Mouse (Mus musculus): Measurements from ENCODE around the gene Ksr2. TPM values are rescaled to one million over a fixed set of nuclear protein-coding genes. Genes with fewer than 3 reads are reported as not detected.

Ksr2 gene
- total RNA-seq (2014; rRNA removed), result 14.5 and 16.0 TPM in 2 replicates
- polyA plus RNA-seq (2015; fragmentation: Nextera tagmentation; extraction: Ambion mirVana), result 6.7 and 8.9 TPM in 2 replicates

DNA sequence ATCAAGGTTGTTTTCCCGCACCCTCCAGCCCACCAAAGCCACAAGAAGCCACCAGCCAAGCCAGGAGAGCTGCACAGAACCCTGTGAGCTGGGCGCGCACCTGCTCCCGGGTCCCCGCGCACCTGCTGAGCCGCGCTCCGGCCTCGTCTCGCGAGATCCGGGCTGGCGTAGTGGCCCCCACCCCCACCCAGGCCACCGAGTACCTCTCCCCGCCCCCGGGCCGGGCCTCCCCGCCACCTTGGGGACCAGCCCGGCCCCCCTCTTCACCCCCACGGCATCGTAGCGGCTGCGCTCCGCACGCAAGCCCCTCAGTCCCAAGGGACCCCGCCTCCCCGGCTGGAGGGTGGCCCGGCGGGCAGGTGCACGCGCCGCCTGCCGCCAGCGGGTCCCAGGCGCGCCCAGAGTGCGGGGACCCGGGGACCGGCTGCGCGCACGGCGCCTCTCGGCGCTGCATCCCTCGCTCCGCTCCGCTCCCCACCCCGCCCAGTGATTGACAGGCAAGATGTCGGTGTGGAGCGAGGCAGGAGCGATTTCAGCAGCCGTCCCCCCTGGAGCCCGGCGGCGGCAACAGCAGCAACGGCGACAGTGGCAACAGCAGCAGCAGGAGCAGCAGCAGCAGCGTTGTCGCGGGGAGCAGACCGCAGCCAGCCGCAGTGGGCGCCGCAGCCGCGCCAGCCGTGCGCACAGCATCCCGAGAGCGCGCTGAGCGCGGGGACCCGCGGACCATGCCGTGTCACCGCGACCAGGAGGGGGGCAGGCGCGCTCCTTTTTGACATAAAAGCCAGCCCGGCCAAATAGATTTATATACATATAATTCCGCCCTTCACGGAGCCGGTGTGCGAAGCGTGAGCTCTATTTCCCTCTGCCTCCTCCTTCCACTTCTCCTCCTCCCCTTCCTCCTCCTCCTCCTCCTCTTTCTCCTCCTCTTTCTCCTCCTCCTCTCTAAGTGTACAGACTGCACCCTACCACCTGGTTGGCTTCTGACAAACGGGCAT, at the start of gene Ksr2:
Gene Ksr2, plus strand, starts transcription at position 494 of the 995 bp plus-strand sequence.
- no peaks in the 10 kb centered on the region for H3K27me3 ChIP-seq (ENCODE audit: insufficient read depth, low read length)
- TF ChIP-seq CTCF (IDR thresholded peaks at IDR 0.05), result no peak
- DNase-seq (ENCODE audit: low spot score), result peak; percentile 79
- peak within 1 kb of the TSS; percentile 98 for H3K27ac ChIP-seq (ENCODE audit: low read depth, low read length)
- H3K9ac ChIP-seq (replicated peaks; ENCODE audit: low read length, poor library complexity, severe bottlenecking), result peak within 1 kb of the TSS; percentile 96
- ATAC-seq (ENCODE audit: low FRiP score), result peak; percentile 88
- H3K9me3 ChIP-seq (ENCODE audit: low read length), result no peaks in the 10 kb centered on the region
- H3K4me3 ChIP-seq (ENCODE audit: low read depth, low read length), result peak within 1 kb of the TSS; percentile 61
- H3K36me3 ChIP-seq (ENCODE audit: insufficient read depth, low read length), result no peaks in the 10 kb centered on the region
- under 1% methylated on average over 57 of the region's 89 CpGs for WGBS
- peak within 1 kb of the TSS; percentile 77 for H3K4me2 ChIP-seq (ENCODE audit: low read depth, low read length, poor library complexity, severe bottlenecking)
- 0 out of 2 replicates have a peak, but pooled peaks cover 5% of the 10 kb centered on the region for H3K4me1 ChIP-seq (ENCODE audit: insufficient read depth, low read length)

- Histone ChIP-seq H3K36me3 (ENCODE audit: insufficient read depth, low read length) (peaks cover 44% of the 10 kb centered on the region), H3K27ac (ENCODE audit: low read depth, low read length) (no peak overlapping the region), H3K4me2 (ENCODE audit: low read depth, low read length, poor library complexity, severe bottlenecking) (no peak overlapping the region), H3K4me1 (ENCODE audit: insufficient read depth, low read length) (peaks cover 9% of the 10 kb centered on the region; the same call in 1 of the 2 replicates), H3K4me3 (ENCODE audit: low read depth, low read length) (no peak overlapping the region), H3K9ac (replicated peaks; ENCODE audit: low read length, poor library complexity, severe bottlenecking) (no peak overlapping the region), H3K27me3 (ENCODE audit: insufficient read depth, low read length) (no peaks in the 10 kb centered on the region), H3K9me3 (ENCODE audit: low read length) (no peaks in the 10 kb centered on the region)
- 80% methylated on average over 3 of the region's 3 CpGs for WGBS
- ATAC-seq (ENCODE audit: low FRiP score) (no peak), DNase-seq (ENCODE audit: low spot score) (no peak)
- TF ChIP-seq CTCF (IDR thresholded peaks at IDR 0.05), result no peak
Observed at GRCm38 (mm10) chr5:117364821-117365220, 49.0 kb upstream of the Ksr2 start.

DNA sequence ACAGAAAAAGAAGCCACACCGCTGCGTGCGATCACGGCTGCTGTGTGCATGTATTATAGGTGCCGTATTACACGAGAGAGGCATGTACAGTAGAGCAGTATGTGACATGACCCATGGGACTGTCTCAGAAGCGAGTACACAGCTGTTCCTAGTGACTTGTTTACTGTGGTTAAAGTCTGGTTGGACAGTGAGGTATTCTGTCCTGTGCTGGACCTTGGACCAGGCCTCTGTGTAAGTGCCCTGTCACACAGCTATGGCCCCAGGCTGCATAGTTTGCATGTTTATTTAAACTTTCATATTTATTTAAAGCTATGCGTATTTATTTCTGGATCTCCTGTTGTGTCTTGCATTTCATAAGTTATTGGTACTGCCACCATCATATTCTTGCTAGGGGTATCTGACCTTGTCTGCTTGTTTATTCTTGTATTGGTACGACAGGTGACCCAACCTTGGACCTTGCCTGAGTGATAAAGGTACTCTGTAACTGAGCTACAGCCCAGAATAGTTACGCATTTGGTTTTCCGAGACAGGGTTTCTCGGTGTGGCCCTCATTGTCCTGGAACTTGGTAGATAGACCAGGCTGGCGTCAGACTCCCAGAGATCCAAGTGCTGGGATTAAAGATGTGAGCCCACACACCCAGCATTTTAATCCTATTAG, 47.8 kb upstream of the Ksr2 start:
- no peak overlapping the region for H3K4me2 ChIP-seq (ENCODE audit: low read depth, low read length, poor library complexity, severe bottlenecking)
- no peak overlapping the region for H3K9ac ChIP-seq (replicated peaks; ENCODE audit: low read length, poor library complexity, severe bottlenecking)
- peaks cover under 1% of the 10 kb centered on the region; the same call in 1 of the 2 replicates for H3K4me1 ChIP-seq (ENCODE audit: insufficient read depth, low read length)
- no peaks in the 10 kb centered on the region for H3K27me3 ChIP-seq (ENCODE audit: insufficient read depth, low read length)
- no peak for DNase-seq (ENCODE audit: low spot score)
- H3K27ac ChIP-seq (ENCODE audit: low read depth, low read length), result no peak overlapping the region
- WGBS, result 86% methylated on average over 13 of the region's 13 CpGs
- no peak for ATAC-seq (ENCODE audit: low FRiP score)
- H3K9me3 ChIP-seq (ENCODE audit: low read length), result no peaks in the 10 kb centered on the region
- no peak for TF ChIP-seq CTCF (IDR thresholded peaks at IDR 0.05)
- peaks cover 56% of the 10 kb centered on the region for H3K36me3 ChIP-seq (ENCODE audit: insufficient read depth, low read length)
- H3K4me3 ChIP-seq (ENCODE audit: low read depth, low read length), result no peak overlapping the region

GRCm38 (mm10) chr5:117367206-117367605, 46.6 kb upstream of the Ksr2 start:
- Histone ChIP-seq H3K4me3 (ENCODE audit: low read depth, low read length) (no peak overlapping the region), H3K9me3 (ENCODE audit: low read length) (no peaks in the 10 kb centered on the region), H3K27me3 (ENCODE audit: insufficient read depth, low read length) (no peaks in the 10 kb centered on the region), H3K27ac (ENCODE audit: low read depth, low read length) (no peak overlapping the region), H3K4me2 (ENCODE audit: low read depth, low read length, poor library complexity, severe bottlenecking) (no peak overlapping the region), H3K9ac (replicated peaks; ENCODE audit: low read length, poor library complexity, severe bottlenecking) (no peak overlapping the region), H3K4me1 (ENCODE audit: insufficient read depth, low read length) (no peaks in the 10 kb centered on the region), H3K36me3 (ENCODE audit: insufficient read depth, low read length) (peaks cover 67% of the 10 kb centered on the region)
- TF ChIP-seq CTCF (IDR thresholded peaks at IDR 0.05), result no peak
- ATAC-seq (ENCODE audit: low FRiP score) (no peak), DNase-seq (ENCODE audit: low spot score) (no peak)
- WGBS, result 74% methylated on average over 8 of the region's 8 CpGs

GRCm38 (mm10) chr5:117370592-117370991, 43.2 kb upstream of the Ksr2 start:
- TF ChIP-seq CTCF (IDR thresholded peaks at IDR 0.05), result no peak
- Histone ChIP-seq H3K9ac (replicated peaks; ENCODE audit: low read length, poor library complexity, severe bottlenecking) (no peak overlapping the region), H3K4me2 (ENCODE audit: low read depth, low read length, poor library complexity, severe bottlenecking) (no peak overlapping the region), H3K27ac (ENCODE audit: low read depth, low read length) (no peak overlapping the region), H3K27me3 (ENCODE audit: insufficient read depth, low read length) (no peaks in the 10 kb centered on the region), H3K4me1 (ENCODE audit: insufficient read depth, low read length) (no peaks in the 10 kb centered on the region), H3K9me3 (ENCODE audit: low read length) (no peaks in the 10 kb centered on the region), H3K4me3 (ENCODE audit: low read depth, low read length) (no peak overlapping the region), H3K36me3 (ENCODE audit: insufficient read depth, low read length) (peaks cover 74% of the 10 kb centered on the region)
- ATAC-seq (ENCODE audit: low FRiP score), result no peak
- WGBS, result 89% methylated on average over 10 of the region's 10 CpGs
- no peak for DNase-seq (ENCODE audit: low spot score)
